Mouse (Mus musculus) thymus, adult 2 months (tissue): ENCODE measurements around the gene Cd72. TPM values are rescaled to one million over a fixed set of nuclear protein-coding genes. Genes with fewer than 3 reads are reported as not detected.
A peak's percentile ranks its signal among the peaks of the same experiment; 100 is the strongest.

Experiments used
- DNase-seq: peaks from one replicate; pipeline ENCODE4 v3.0.0; 2021
- H3K27ac ChIP-seq: fragments of 200-500 bp; 2 replicates; pipeline ENCODE4 v1.5.1; 2012; ENCODE audit warnings: low read length, control low read depth; ENCODE audit not compliant: control insufficient read depth, insufficient read depth
- H3K27me3 ChIP-seq: fragments of 200-500 bp; 2 replicates; pipeline ENCODE4 v1.6.1; 2012; ENCODE audit warnings: mild to moderate bottlenecking, low read length, moderate library complexity, mixed read lengths; ENCODE audit not compliant: control insufficient read depth, insufficient read depth
- H3K36me3 ChIP-seq: fragments of 200-500 bp; 2 replicates; pipeline ENCODE4 v1.6.1; 2012; ENCODE audit warnings: mild to moderate bottlenecking, low read length, moderate library complexity; ENCODE audit not compliant: control insufficient read depth, insufficient read depth
- H3K4me1 ChIP-seq: fragments of 200-500 bp; replicated peaks from 2 replicates; pipeline ENCODE4 v1.6.1; 2012; ENCODE audit warnings: low read length; ENCODE audit not compliant: control insufficient read depth, insufficient read depth
- H3K4me3 ChIP-seq: fragments of 200-500 bp; 2 replicates; pipeline ENCODE4 v1.5.1; 2012; ENCODE audit warnings: mild to moderate bottlenecking, low read length, control low read depth, moderate library complexity; ENCODE audit not compliant: control insufficient read depth, insufficient read depth
- CTCF ChIP-seq: fragments of 200-500 bp; IDR thresholded peaks from 2 replicates; pipeline ENCODE4 v1.5.1; 2012; ENCODE audit warnings: mild to moderate bottlenecking, control low read depth, low read length, moderate library complexity, borderline replicate concordance; ENCODE audit not compliant: control insufficient read depth, poor library complexity, insufficient read depth; ENCODE audit errors: extremely low read depth
- POLR2A ChIP-seq: fragments of 200-500 bp; IDR thresholded peaks from 2 replicates; pipeline ENCODE4 v1.6.1; 2012; ENCODE audit warnings: mild to moderate bottlenecking, low read length, control low read depth, moderate library complexity; ENCODE audit not compliant: control insufficient read depth, poor library complexity, insufficient read depth; ENCODE audit errors: extremely low read depth
- WGBS: fragments of 180-500 bp; shearing (Covaris S2); methylation state at CpG from one replicate; pipeline ENCODE4 v1.1.7; 2018; 5-methylcytosine and 5-hydroxymethylcytosine counted together
- polyA plus RNA-seq: library from polyadenylated mRNA; depleted of rRNA; stranded (reverse); fragments of >200 nt; gene quantifications from 2 replicates; pipeline ENCODE4 v1.2.3, GENCODE M21; 2012

Gene Cd72
- polyA plus RNA-seq, 1 experiment: 10.8 TPM

- no peaks in the 10 kb centered on the region for H3K27me3 ChIP-seq
These were observed 24.7 kb upstream of the Cd72 start for GRCm38 (mm10) chr4:43478906-43479832.

DNA sequence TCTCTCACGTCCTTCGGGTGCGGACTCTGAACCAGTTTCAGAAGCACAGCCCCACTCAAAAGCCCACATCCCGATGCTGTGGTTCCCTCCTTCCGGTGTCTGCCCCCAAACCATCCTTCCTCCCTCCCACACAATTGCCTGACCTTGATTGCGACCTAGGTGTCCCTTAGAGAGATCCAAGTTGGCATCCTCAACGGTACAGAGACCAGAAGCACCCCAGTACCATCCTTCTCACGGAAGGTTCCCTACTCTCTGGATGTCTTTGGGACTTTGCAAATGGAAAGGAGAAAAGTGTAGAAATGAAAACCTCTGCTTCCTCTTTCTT lies 24.1 kb upstream of the Cd72 start:
- TF ChIP-seq POLR2A: 0 out of 2 replicates have a peak, but pooled peaks have one; percentile 8
- TF ChIP-seq CTCF: 0 out of 2 replicates have a peak, but pooled peaks have one; percentile 15
- Histone ChIP-seq H3K4me3 (peak overlapping the region; percentile 48), H3K27me3 (no peaks in the 10 kb centered on the region), H3K4me1 (peaks cover 21% of the 10 kb centered on the region), H3K36me3 (no peaks in the 10 kb centered on the region), H3K27ac (peak overlapping the region; percentile 77)
- WGBS: 7% methylated on average over 8 of the region's 8 CpGs
- DNase-seq: peak; percentile 78

More at GRCm38 (mm10) chr4:43478906-43479832, 24.7 kb upstream of the Cd72 start:
- peak overlapping the region; percentile 77 for H3K27ac ChIP-seq
- DNase-seq: peak; percentile 82
- peak overlapping the region; percentile 21 for H3K4me3 ChIP-seq
- no peaks in the 10 kb centered on the region for H3K36me3 ChIP-seq
- WGBS: 35% methylated on average over 24 of the region's 24 CpGs
- H3K4me1 ChIP-seq: peaks cover 21% of the 10 kb centered on the region
- TF ChIP-seq POLR2A: no peak
- peak; percentile 81; the same call in 1 of the 2 replicates for TF ChIP-seq CTCF

DNA sequence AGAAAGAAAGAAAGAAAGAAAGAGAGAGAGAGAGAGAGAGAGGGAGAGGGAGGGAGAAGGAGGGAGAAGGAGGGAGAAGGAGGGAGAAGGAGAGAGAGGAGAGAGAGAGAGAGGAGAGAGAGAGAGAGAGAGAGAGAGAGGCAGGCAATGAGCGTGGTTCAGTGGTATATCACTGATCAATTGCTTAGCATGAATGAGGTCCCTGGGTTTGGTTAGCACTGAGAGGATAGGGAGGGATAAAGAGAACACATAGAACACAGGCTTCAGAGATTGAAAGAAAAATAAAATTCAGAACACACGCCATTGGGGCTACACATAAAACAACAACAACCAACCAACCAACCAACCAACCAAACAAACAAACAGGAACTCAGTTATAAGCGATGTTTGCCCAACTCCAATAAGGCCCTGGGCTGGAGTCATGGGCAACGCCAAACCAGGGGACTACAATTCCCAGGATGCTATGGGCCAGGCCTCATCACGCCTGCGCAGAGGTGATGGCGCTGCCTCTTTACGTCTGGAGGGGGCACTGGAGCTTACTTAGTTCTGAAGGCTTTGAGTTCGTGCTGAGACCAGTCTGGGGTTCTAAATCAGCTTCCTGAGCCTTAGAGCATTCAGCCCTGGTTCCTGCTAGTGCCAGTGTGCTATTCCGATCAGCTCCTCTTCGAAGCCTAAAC lies 23.6 kb upstream of the Cd72 start:
- Histone ChIP-seq H3K36me3 (no peaks in the 10 kb centered on the region), H3K4me1 (peaks cover 23% of the 10 kb centered on the region), H3K4me3 (peak overlapping the region; percentile 48), H3K27me3 (no peaks in the 10 kb centered on the region), H3K27ac (peak overlapping the region; percentile 77)
- DNase-seq: peak; percentile 89
- 16% methylated on average over 11 of the region's 11 CpGs for WGBS
- TF ChIP-seq POLR2A: 0 out of 2 replicates have a peak, but pooled peaks have one; percentile 20
- peak; percentile 47; the same call in 1 of the 2 replicates for TF ChIP-seq CTCF

- no peaks in the 10 kb centered on the region for H3K36me3 ChIP-seq
- H3K4me3 ChIP-seq: no peak overlapping the region
- TF ChIP-seq POLR2A (no peak), CTCF (no peak)
- DNase-seq: peak; percentile 35
- 69% methylated on average over 6 of the region's 6 CpGs for WGBS
- H3K27me3 ChIP-seq: no peaks in the 10 kb centered on the region
- H3K4me1 ChIP-seq: peaks cover 21% of the 10 kb centered on the region
- H3K27ac ChIP-seq: no peak overlapping the region
These were observed 22.2 kb upstream of the Cd72 start for GRCm38 (mm10) chr4:43476604-43477003.

- Histone ChIP-seq H3K36me3 (no peaks in the 10 kb centered on the region), H3K4me3 (no peak overlapping the region), H3K4me1 (peaks cover 6% of the 10 kb centered on the region), H3K27me3 (no peaks in the 10 kb centered on the region), H3K27ac (no peak overlapping the region)
- TF ChIP-seq POLR2A: no peak
- TF ChIP-seq CTCF: no peak
- no peak for DNase-seq
- WGBS: 5% methylated on average over 1 of the region's 1 CpGs
These were observed 19.2 kb upstream of the Cd72 start for GRCm38 (mm10) chr4:43473636-43474035.

DNA sequence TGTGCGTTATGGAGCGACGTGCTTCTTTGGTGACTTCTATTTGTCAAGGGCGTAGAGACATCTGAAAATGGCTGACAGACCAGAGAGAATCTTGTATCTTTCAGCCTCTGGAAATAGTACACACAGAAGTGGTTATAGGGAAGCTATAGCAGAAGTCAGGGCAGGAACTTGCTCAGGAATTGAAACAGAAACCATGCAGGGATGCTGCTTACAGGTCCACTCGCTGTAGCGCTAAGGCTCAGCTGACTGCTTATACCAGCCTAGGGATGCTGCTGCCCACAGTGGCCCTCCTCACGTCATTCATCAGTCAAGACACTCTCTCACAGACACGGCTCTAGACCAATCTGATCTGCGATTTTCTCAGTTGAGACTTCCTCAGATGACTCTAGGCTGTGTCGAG lies 15.9 kb upstream of the Cd72 start:
- DNase-seq: no peak
- H3K27ac ChIP-seq: no peak overlapping the region
- TF ChIP-seq POLR2A: no peak
- WGBS: 92% methylated on average over 10 of the region's 10 CpGs
- no peaks in the 10 kb centered on the region for H3K27me3 ChIP-seq
- H3K36me3 ChIP-seq: no peaks in the 10 kb centered on the region
- H3K4me1 ChIP-seq: peaks cover 11% of the 10 kb centered on the region
- H3K4me3 ChIP-seq: no peak overlapping the region
